ENCODE assay signal across 15 mouse cellular contexts in the genomic region with DNA sequence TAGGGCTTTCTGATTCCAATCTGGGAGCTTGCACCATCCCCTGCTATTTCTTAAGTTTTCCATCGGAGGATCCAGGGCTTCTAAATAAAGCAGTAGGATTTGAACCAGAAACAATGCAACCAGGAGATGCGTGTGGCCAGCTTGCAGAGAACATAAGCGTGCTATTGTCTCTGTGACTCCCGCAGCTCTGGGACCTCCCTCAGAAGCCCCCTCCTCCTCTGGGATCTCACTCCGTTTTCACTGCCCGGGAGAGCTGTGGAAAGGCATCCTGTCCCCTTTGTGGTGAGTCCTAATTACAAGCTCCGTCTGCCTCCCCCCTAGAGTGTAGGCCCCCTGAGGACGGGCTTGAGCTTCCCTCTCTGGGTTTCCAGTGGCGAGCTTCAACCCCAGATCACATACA.
DNase-seq lines count a peak whose midpoint lies in the region; ATAC-seq lines count a peak whose summit lies in the region.
"Had no signal": no experiment of that assay in that cellular context is flagged by ENCODE, and none has a peak within 500 bp of the region (broad histone marks: within the 10 kb centered on the region; RNA-seq: fewer than 3 reads in every experiment).

No protein-coding gene starts in this region.

- WGBS in hindbrain, embryonic 10.5 days, result 2% methylated on average over 9 of the region's 9 CpGs
- WGBS in hindbrain, embryonic 16.5 days, result 8% methylated on average over 9 of the region's 9 CpGs
- WGBS in embryonic facial prominence, embryonic 12.5 days, result 7% methylated on average over 9 of the region's 9 CpGs
- 2% methylated on average over 9 of the region's 9 CpGs for WGBS in hindbrain, embryonic 13.5 days

- DNase-seq in hindbrain, embryonic 10.5 days (ENCODE audit: low spot score), result peak; percentile 70
- peak; percentile 69 for DNase-seq in retina, embryonic 14.5 days (ENCODE audit: low spot score)
- no peak for DNase-seq in lung, adult 18-20 months
- DNase-seq: adrenal gland, postnatal 25 days; cerebellum, adult 11 months; kidney, adult 8-10 months; lung, adult 2 months; thymus, adult 2 months had no signal

- no peak overlapping the region for H3K4me2 ChIP-seq in hindbrain, embryonic 16.5 days (ENCODE audit: low read length)
- peak overlapping the region; percentile 11; the same call in 1 of the 2 replicates for H3K4me2 ChIP-seq in embryonic facial prominence, embryonic 12.5 days (replicated peaks)
- peak overlapping the region; percentile 20 for H3K4me2 ChIP-seq in hindbrain, embryonic 13.5 days

- no peaks in the 10 kb centered on the region for H3K36me3 ChIP-seq in hindbrain, embryonic 10.5 days
- no peaks in the 10 kb centered on the region for H3K36me3 ChIP-seq in hindbrain, embryonic 16.5 days (ENCODE audit: control insufficient read depth, insufficient read depth, low read length)
- H3K36me3 ChIP-seq in embryonic facial prominence, embryonic 12.5 days, result no peaks in the 10 kb centered on the region
- H3K36me3 ChIP-seq in hindbrain, embryonic 13.5 days, result no peaks in the 10 kb centered on the region

- H3K4me1 ChIP-seq in hindbrain, embryonic 10.5 days (replicated peaks), result peaks cover 62% of the 10 kb centered on the region
- H3K4me1 ChIP-seq in hindbrain, embryonic 16.5 days (ENCODE audit: control insufficient read depth, insufficient read depth, low read depth, low read length), result peaks cover 18% of the 10 kb centered on the region
- H3K4me1 ChIP-seq in embryonic facial prominence, embryonic 12.5 days, result peaks cover 14% of the 10 kb centered on the region
- H3K4me1 ChIP-seq in hindbrain, embryonic 13.5 days (replicated peaks), result peaks cover 36% of the 10 kb centered on the region
- H3K4me1 ChIP-seq: megakaryocyte, embryonic 14.5 days had no signal

- peaks cover 13% of the 10 kb centered on the region for H3K27me3 ChIP-seq in hindbrain, embryonic 10.5 days (ENCODE audit: insufficient read depth, poor library complexity, severe bottlenecking)
- H3K27me3 ChIP-seq in hindbrain, embryonic 16.5 days (replicated peaks; ENCODE audit: control insufficient read depth, insufficient read depth, low read length), result no peaks in the 10 kb centered on the region
- H3K27me3 ChIP-seq in embryonic facial prominence, embryonic 12.5 days, result peaks cover 4% of the 10 kb centered on the region; the same call in 1 of the 2 replicates
- 0 out of 2 replicates have a peak, but pooled peaks cover 9% of the 10 kb centered on the region for H3K27me3 ChIP-seq in hindbrain, embryonic 13.5 days
- H3K27me3 ChIP-seq: CH12.LX had no signal

- H3K9ac ChIP-seq in hindbrain, embryonic 16.5 days (ENCODE audit: low read depth, low read length), result no peak overlapping the region; the same call in 1 of the 2 replicates
- no peak overlapping the region for H3K9ac ChIP-seq in embryonic facial prominence, embryonic 12.5 days
- H3K9ac ChIP-seq in hindbrain, embryonic 13.5 days, result peak overlapping the region; percentile 55; the same call in 1 of the 2 replicates

- ATAC-seq in hindbrain, embryonic 16.5 days, result no peak
- no peak for ATAC-seq in embryonic facial prominence, embryonic 12.5 days (ENCODE audit: insufficient number of reproducible peaks, insufficient read depth, low FRiP score, low TSS enrichment)
- no peak for ATAC-seq in hindbrain, embryonic 13.5 days (ENCODE audit: low FRiP score)
- no peak for ATAC-seq in frontal cortex, adult (ENCODE audit: low TSS enrichment)

- peak overlapping the region; percentile 91 for H3K27ac ChIP-seq in hindbrain, embryonic 10.5 days
- no peak overlapping the region for H3K27ac ChIP-seq in hindbrain, embryonic 16.5 days (ENCODE audit: low read depth, low read length)
- no peak overlapping the region for H3K27ac ChIP-seq in embryonic facial prominence, embryonic 12.5 days
- no peak overlapping the region for H3K27ac ChIP-seq in hindbrain, embryonic 13.5 days

- peak overlapping the region; percentile 40 for H3K4me3 ChIP-seq in hindbrain, embryonic 10.5 days
- H3K4me3 ChIP-seq in hindbrain, embryonic 16.5 days (ENCODE audit: low read length), result no peak overlapping the region
- no peak overlapping the region for H3K4me3 ChIP-seq in embryonic facial prominence, embryonic 12.5 days
- no peak overlapping the region for H3K4me3 ChIP-seq in hindbrain, embryonic 13.5 days
- H3K4me3 ChIP-seq: erythroblast, embryonic 14.5 days; megakaryocyte, embryonic 14.5 days had no signal

- 0 out of 2 replicates have a peak, but pooled peaks cover 5% of the 10 kb centered on the region for H3K9me3 ChIP-seq in hindbrain, embryonic 10.5 days
- no peaks in the 10 kb centered on the region for H3K9me3 ChIP-seq in hindbrain, embryonic 16.5 days (ENCODE audit: control insufficient read depth, low read length)
- H3K9me3 ChIP-seq in embryonic facial prominence, embryonic 12.5 days, result no peaks in the 10 kb centered on the region
- H3K9me3 ChIP-seq in hindbrain, embryonic 13.5 days, result no peaks in the 10 kb centered on the region

Comparison
In these comparisons a context has a peak if more than half of its experiments do, and no peak if none do; other contexts are left out.
1. DNase-seq: peak in hindbrain, embryonic 10.5 days (single experiment) and retina, embryonic 14.5 days (single experiment); none in lung, adult 18-20 months (0 of 2).